Mouse (Mus musculus): ENCODE data around the gene H2afy.

GRCm38 (mm10) chr13:56172106-56172505 is 35.9 kb upstream of the H2afy start:
- TF ChIP-seq CTCF (IDR thresholded peaks at IDR 0.05; ENCODE audit: low read depth) (no peak), EP300 (IDR thresholded peaks at IDR 0.05; ENCODE audit: low read depth) (no peak)
